Mouse (Mus musculus): Measurements from ENCODE around the gene Ncoa5. TPM values are rescaled to one million over a fixed set of nuclear protein-coding genes. Genes with fewer than 3 reads are reported as not detected.

Ncoa5 gene
- 7.5 and 8.1 TPM in 2 replicates for polyA plus RNA-seq (2015; fragmentation: Nextera tagmentation; extraction: Ambion mirVana)

- 3% methylated on average over 94 of the region's 111 CpGs for WGBS (ENCODE audit: insufficient replicate concordance)
- ATAC-seq (peak; percentile 98), DNase-seq (peak; percentile 97)
Measured at GRCm38 (mm10) chr2:165034131-165035057, at the start of gene Ncoa5. Ncoa5 (minus strand) TSS chr2:165034867.

GRCm38 (mm10) chr2:165081257-165081656 lies 46.6 kb upstream of the Ncoa5 start:
- Histone ChIP-seq H3K4me3 (ENCODE audit: low read depth, low read length) (no peak overlapping the region), H3K4me2 (ENCODE audit: low read depth, low read length) (no peak overlapping the region), H3K9ac (replicated peaks) (no peak overlapping the region), H3K27ac (ENCODE audit: low read depth) (no peak overlapping the region), H3K9me3 (ENCODE audit: low read length) (no peaks in the 10 kb centered on the region), H3K4me1 (ENCODE audit: insufficient read depth) (no peaks in the 10 kb centered on the region), H3K27me3 (ENCODE audit: insufficient read depth, low read length) (peaks cover 42% of the 10 kb centered on the region), H3K36me3 (replicated peaks; ENCODE audit: insufficient read depth, low read length) (no peaks in the 10 kb centered on the region)
- DNase-seq = no peak
- TF ChIP-seq EP300 (IDR thresholded peaks at IDR 0.05; ENCODE audit: low read depth) = no peak
- no peak for TF ChIP-seq CTCF (IDR thresholded peaks at IDR 0.05; ENCODE audit: low read depth)
- 22% methylated on average over 7 of the region's 7 CpGs for whole genome bisulfite sequencing (ENCODE audit: insufficient replicate concordance)
- ATAC-seq = no peak

More at GRCm38 (mm10) chr2:165034131-165035057, at the start of gene Ncoa5:
- Histone ChIP-seq H3K36me3 (replicated peaks; ENCODE audit: insufficient read depth, low read length) (no peaks in the 10 kb centered on the region), H3K4me1 (ENCODE audit: insufficient read depth) (peaks cover 14% of the 10 kb centered on the region), H3K9me3 (ENCODE audit: low read length) (no peaks in the 10 kb centered on the region), H3K27me3 (ENCODE audit: insufficient read depth, low read length) (no peaks in the 10 kb centered on the region), H3K27ac (ENCODE audit: low read depth) (peak within 1 kb of the TSS; percentile 83), H3K4me3 (ENCODE audit: low read depth, low read length) (peak within 1 kb of the TSS; percentile 71), H3K9ac (replicated peaks) (peak within 1 kb of the TSS; percentile 87), H3K4me2 (ENCODE audit: low read depth, low read length) (peak within 1 kb of the TSS; percentile 80)
- no peak for TF ChIP-seq EP300 (IDR thresholded peaks at IDR 0.05; ENCODE audit: low read depth)
- peak; percentile 42 for TF ChIP-seq CTCF (IDR thresholded peaks at IDR 0.05; ENCODE audit: low read depth)

GRCm38 (mm10) chr2:165080657-165081056 lies 46.0 kb upstream of the Ncoa5 start:
- Histone ChIP-seq H3K9ac (replicated peaks) (no peak overlapping the region), H3K4me3 (ENCODE audit: low read depth, low read length) (no peak overlapping the region), H3K36me3 (replicated peaks; ENCODE audit: insufficient read depth, low read length) (no peaks in the 10 kb centered on the region), H3K9me3 (ENCODE audit: low read length) (no peaks in the 10 kb centered on the region), H3K4me2 (ENCODE audit: low read depth, low read length) (no peak overlapping the region), H3K4me1 (ENCODE audit: insufficient read depth) (no peaks in the 10 kb centered on the region), H3K27me3 (ENCODE audit: insufficient read depth, low read length) (peaks cover 42% of the 10 kb centered on the region), H3K27ac (ENCODE audit: low read depth) (no peak overlapping the region)
- no peak for ATAC-seq
- no peak for DNase-seq
- 22% methylated on average over 9 of the region's 9 CpGs for WGBS (ENCODE audit: insufficient replicate concordance)
- no peak for TF ChIP-seq EP300 (IDR thresholded peaks at IDR 0.05; ENCODE audit: low read depth)
- TF ChIP-seq CTCF (IDR thresholded peaks at IDR 0.05; ENCODE audit: low read depth) = no peak

GRCm38 (mm10) chr2:165078605-165079004 lies 43.9 kb upstream of the Ncoa5 start:
- WGBS (ENCODE audit: insufficient replicate concordance) = 21% methylated on average over 10 of the region's 10 CpGs
- Histone ChIP-seq H3K36me3 (replicated peaks; ENCODE audit: insufficient read depth, low read length) (no peaks in the 10 kb centered on the region), H3K27ac (ENCODE audit: low read depth) (no peak overlapping the region), H3K4me3 (ENCODE audit: low read depth, low read length) (no peak overlapping the region), H3K27me3 (ENCODE audit: insufficient read depth, low read length) (peaks cover 53% of the 10 kb centered on the region), H3K4me1 (ENCODE audit: insufficient read depth) (no peaks in the 10 kb centered on the region), H3K4me2 (ENCODE audit: low read depth, low read length) (no peak overlapping the region), H3K9ac (replicated peaks) (no peak overlapping the region), H3K9me3 (ENCODE audit: low read length) (no peaks in the 10 kb centered on the region)
- ATAC-seq (no peak), DNase-seq (no peak)
- TF ChIP-seq EP300 (IDR thresholded peaks at IDR 0.05; ENCODE audit: low read depth) = no peak
- peak; percentile 36 for TF ChIP-seq CTCF (IDR thresholded peaks at IDR 0.05; ENCODE audit: low read depth)

GRCm38 (mm10) chr2:165078045-165078444 lies 43.4 kb upstream of the Ncoa5 start:
- Histone ChIP-seq H3K9ac (replicated peaks) (no peak overlapping the region), H3K4me1 (ENCODE audit: insufficient read depth) (no peaks in the 10 kb centered on the region), H3K9me3 (ENCODE audit: low read length) (no peaks in the 10 kb centered on the region), H3K4me3 (ENCODE audit: low read depth, low read length) (no peak overlapping the region), H3K4me2 (ENCODE audit: low read depth, low read length) (no peak overlapping the region), H3K27me3 (ENCODE audit: insufficient read depth, low read length) (peaks cover 57% of the 10 kb centered on the region), H3K36me3 (replicated peaks; ENCODE audit: insufficient read depth, low read length) (no peaks in the 10 kb centered on the region), H3K27ac (ENCODE audit: low read depth) (no peak overlapping the region)
- TF ChIP-seq EP300 (IDR thresholded peaks at IDR 0.05; ENCODE audit: low read depth) (no peak), CTCF (IDR thresholded peaks at IDR 0.05; ENCODE audit: low read depth) (no peak)
- 53% methylated on average over 8 of the region's 8 CpGs for WGBS (ENCODE audit: insufficient replicate concordance)
- DNase-seq = no peak
- no peak for ATAC-seq

GRCm38 (mm10) chr2:165077055-165077454 lies 42.4 kb upstream of the Ncoa5 start:
- Histone ChIP-seq H3K9ac (replicated peaks) (no peak overlapping the region), H3K27ac (ENCODE audit: low read depth) (no peak overlapping the region), H3K4me3 (ENCODE audit: low read depth, low read length) (no peak overlapping the region), H3K4me1 (ENCODE audit: insufficient read depth) (no peaks in the 10 kb centered on the region), H3K27me3 (ENCODE audit: insufficient read depth, low read length) (peaks cover 57% of the 10 kb centered on the region), H3K9me3 (ENCODE audit: low read length) (no peaks in the 10 kb centered on the region), H3K36me3 (replicated peaks; ENCODE audit: insufficient read depth, low read length) (no peaks in the 10 kb centered on the region), H3K4me2 (ENCODE audit: low read depth, low read length) (no peak overlapping the region)
- WGBS (ENCODE audit: insufficient replicate concordance) = 12% methylated on average over 9 of the region's 9 CpGs
- ATAC-seq = no peak
- TF ChIP-seq CTCF (IDR thresholded peaks at IDR 0.05; ENCODE audit: low read depth) (no peak), EP300 (IDR thresholded peaks at IDR 0.05; ENCODE audit: low read depth) (no peak)
- DNase-seq = no peak

Measured in liver, postnatal 0 days (tissue).